Mouse (Mus musculus): ENCODE data around the gene Adap1. TPM values are rescaled to one million over a fixed set of nuclear protein-coding genes. Genes with fewer than 3 reads are reported as not detected.

The Adap1 gene
- polyA plus RNA-seq (2015; fragmentation: Nextera tagmentation; extraction: Ambion mirVana): 2.6 and 3.3 TPM in 2 replicates

DNA sequence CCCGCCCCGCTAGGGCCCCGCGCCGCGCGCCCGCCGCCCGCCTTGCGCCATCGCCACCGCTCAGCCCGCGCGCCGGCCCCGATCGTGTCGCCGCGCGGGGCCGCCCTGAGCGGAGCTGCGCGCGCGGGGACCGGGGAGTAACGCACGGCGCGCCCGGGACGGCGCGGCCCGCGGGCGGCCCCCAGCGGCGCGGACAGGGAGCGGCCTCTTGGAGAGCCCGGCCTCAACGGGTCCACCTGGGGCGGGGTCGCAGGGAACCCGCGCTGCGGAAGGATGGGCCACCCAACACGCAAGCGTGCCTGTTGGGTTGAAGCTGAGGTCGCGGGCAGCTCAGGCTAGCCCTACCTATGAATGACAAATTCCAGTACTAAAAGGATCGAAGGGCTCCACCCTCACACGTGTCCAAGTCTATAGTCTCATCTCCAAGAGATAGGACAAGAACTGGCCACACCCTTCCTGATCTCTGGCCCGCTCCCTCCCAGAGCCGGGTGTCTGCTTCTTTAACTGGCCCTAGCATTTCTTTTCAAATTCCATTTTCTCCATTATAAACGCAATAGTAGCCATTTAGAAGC, at the start of gene Adap1:
TSS of gene Adap1 (minus strand) at position 228 of the 572 bp plus-strand sequence.
- H3K9ac ChIP-seq: peak within 1 kb of the TSS; percentile 77
- peak within 1 kb of the TSS; percentile 96 for H3K4me2 ChIP-seq
- WGBS (ENCODE audit: insufficient replicate concordance): under 1% methylated on average over 49 of the region's 61 CpGs
- H3K4me1 ChIP-seq (replicated peaks): peaks cover 45% of the 10 kb centered on the region
- H3K4me3 ChIP-seq (replicated peaks): peak within 1 kb of the TSS; percentile 70
- peak within 1 kb of the TSS; percentile 61 for H3K27ac ChIP-seq
- no peaks in the 10 kb centered on the region for H3K36me3 ChIP-seq
- H3K27me3 ChIP-seq: peaks cover 29% of the 10 kb centered on the region
- peak; percentile 47 for DNase-seq
- ATAC-seq (ENCODE audit: low read depth): peak; percentile 69
- H3K9me3 ChIP-seq (replicated peaks): no peaks in the 10 kb centered on the region

DNA sequence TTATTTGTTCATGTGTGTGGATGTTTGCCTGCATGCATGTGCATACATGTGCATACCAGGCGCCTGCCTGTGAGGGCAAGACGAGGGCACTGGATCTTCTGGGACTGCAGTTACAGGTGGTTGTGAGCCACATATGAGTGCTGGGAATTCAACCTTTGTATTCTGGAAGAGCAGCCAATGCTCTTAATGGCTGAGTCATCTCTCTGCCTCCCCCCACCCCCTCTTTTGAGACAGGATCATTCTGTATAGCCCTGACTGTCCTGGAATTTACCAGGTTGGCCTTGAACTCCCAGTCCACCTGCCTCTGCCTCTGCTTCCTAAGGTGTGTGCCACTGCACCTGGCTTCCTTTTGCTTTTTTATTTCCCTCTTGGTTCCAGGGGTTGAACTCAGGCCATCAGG, 49.4 kb upstream of the Adap1 start:
- Histone ChIP-seq H3K36me3 (no peaks in the 10 kb centered on the region), H3K9ac (0 out of 2 replicates have a peak overlapping the region, but pooled peaks have one; percentile 33), H3K27me3 (no peaks in the 10 kb centered on the region), H3K4me3 (replicated peaks) (no peak overlapping the region), H3K27ac (peak overlapping the region; percentile 100), H3K9me3 (replicated peaks) (no peaks in the 10 kb centered on the region), H3K4me2 (no peak overlapping the region), H3K4me1 (replicated peaks) (peaks cover 97% of the 10 kb centered on the region)
- DNase-seq (no peak), ATAC-seq (ENCODE audit: low read depth) (no peak)
- 70% methylated on average over 2 of the region's 2 CpGs for WGBS (ENCODE audit: insufficient replicate concordance)

DNA sequence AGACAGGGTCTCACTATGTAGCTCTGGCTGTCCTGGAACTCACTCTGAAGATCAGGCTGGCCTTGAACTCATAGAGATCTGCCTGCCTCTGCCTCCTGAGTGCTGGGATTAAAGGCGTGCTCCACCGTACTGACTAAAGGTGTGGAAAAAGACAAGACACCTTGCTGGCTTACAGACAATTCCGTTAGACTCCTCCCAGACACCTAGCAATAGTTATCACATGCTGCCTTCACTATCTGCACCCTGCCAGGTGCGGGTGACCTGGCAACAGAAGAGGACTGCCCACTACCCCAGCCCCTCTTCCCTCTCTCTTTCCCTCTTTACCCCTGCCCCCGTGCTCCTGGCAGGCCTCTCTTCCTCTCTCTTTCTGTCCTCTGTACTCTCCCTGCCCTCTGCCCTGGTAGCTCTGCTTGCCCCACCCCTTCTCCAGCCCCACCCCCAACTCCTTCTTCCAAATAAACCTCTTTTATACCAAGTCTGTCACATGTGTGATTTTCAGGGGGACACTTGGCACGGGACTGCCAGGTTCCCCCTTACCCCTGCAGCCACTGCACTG, 48.5 kb upstream of the Adap1 start:
- H3K9ac ChIP-seq: peak overlapping the region; percentile 33; the same call in 1 of the 2 replicates
- DNase-seq (no peak), ATAC-seq (ENCODE audit: low read depth) (no peak)
- H3K27ac ChIP-seq: peak overlapping the region; percentile 100
- H3K9me3 ChIP-seq (replicated peaks): no peaks in the 10 kb centered on the region
- H3K4me1 ChIP-seq (replicated peaks): peaks cover 95% of the 10 kb centered on the region
- H3K36me3 ChIP-seq: no peaks in the 10 kb centered on the region
- H3K27me3 ChIP-seq: no peaks in the 10 kb centered on the region
- H3K4me3 ChIP-seq (replicated peaks): no peak overlapping the region
- WGBS (ENCODE audit: insufficient replicate concordance): 48% methylated on average over 6 of the region's 6 CpGs
- 0 out of 2 replicates have a peak overlapping the region, but pooled peaks have one; percentile 19 for H3K4me2 ChIP-seq

DNA sequence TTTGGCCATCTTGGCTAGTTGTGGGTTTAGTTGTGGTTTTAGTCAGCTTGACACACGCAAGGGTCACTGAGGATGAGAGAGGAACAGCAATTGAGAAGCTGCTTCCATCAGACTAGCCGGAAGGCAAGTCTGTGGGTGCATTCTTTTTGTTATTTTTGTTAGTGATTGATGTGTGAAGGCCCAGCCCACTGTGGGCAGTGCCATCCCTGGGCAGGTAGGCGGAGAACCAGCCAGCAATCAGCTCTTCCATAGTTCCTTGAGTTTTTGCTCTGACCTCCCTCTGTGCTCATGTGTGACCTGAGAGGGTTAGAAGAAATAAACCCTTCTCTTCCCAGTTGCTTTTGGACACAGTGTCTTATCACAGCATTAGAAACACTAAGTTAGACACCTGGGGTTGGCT, 47.7 kb upstream of the Adap1 start:
- no peak for ATAC-seq (ENCODE audit: low read depth)
- 63% methylated on average over 3 of the region's 3 CpGs for WGBS (ENCODE audit: insufficient replicate concordance)

DNA sequence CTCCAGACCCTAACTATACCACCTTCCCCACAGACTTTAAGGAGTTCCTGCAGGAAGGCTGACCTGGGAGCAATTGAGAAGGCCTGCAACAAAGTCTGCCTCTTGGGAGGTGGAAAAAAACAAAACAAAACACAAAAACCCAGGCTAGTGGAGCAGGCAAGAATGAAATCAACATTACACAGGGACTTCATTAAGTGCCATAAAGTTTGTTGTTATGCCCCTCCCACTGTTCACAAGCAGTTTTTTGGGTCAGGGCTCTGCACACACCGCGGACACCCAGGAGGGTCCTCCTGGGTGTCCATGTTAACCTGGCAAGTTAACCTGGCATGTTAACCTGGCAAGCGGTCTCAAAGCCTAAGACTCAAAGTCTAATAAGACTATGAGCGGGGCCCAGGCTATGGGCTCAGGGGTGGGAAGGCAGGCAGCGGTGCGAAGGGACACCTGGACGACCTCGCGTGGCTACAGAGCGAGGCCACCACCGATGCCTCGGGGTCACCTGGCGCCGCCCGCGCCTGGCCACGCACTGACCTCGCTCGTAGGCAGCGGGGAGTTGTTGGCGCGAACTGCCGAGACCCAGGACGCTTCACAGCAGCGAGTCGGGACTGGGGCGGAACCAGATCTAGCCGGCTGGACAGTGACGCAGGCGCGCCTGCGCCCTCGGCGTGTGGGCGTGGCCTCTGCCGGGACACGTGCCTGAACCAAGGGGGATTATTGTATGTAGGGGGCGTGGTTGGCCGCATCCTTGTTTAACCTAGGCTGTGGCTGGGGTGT, 46.4 kb upstream of the Adap1 start:
- peak overlapping the region; percentile 100 for H3K27ac ChIP-seq
- no peaks in the 10 kb centered on the region for H3K27me3 ChIP-seq
- no peaks in the 10 kb centered on the region for H3K36me3 ChIP-seq
- peak overlapping the region; percentile 93 for H3K9ac ChIP-seq
- H3K4me2 ChIP-seq: peak overlapping the region; percentile 93
- peaks cover 95% of the 10 kb centered on the region for H3K4me1 ChIP-seq (replicated peaks)
- WGBS (ENCODE audit: insufficient replicate concordance): under 1% methylated on average over 39 of the region's 39 CpGs
- DNase-seq (peak; percentile 92), ATAC-seq (ENCODE audit: low read depth) (peak; percentile 87)
- H3K9me3 ChIP-seq (replicated peaks): no peaks in the 10 kb centered on the region
- H3K4me3 ChIP-seq (replicated peaks): peak overlapping the region; percentile 72

More for the DNA sequence above, 47.7 kb upstream of the Adap1 start:
- Histone ChIP-seq H3K36me3 (no peaks in the 10 kb centered on the region), H3K27ac (peak overlapping the region; percentile 100), H3K27me3 (no peaks in the 10 kb centered on the region), H3K9ac (peak overlapping the region; percentile 93; the same call in 1 of the 2 replicates), H3K9me3 (replicated peaks) (no peaks in the 10 kb centered on the region), H3K4me1 (replicated peaks) (peaks cover 95% of the 10 kb centered on the region), H3K4me3 (replicated peaks) (no peak overlapping the region), H3K4me2 (peak overlapping the region; percentile 93)
- DNase-seq: no peak

DNA sequence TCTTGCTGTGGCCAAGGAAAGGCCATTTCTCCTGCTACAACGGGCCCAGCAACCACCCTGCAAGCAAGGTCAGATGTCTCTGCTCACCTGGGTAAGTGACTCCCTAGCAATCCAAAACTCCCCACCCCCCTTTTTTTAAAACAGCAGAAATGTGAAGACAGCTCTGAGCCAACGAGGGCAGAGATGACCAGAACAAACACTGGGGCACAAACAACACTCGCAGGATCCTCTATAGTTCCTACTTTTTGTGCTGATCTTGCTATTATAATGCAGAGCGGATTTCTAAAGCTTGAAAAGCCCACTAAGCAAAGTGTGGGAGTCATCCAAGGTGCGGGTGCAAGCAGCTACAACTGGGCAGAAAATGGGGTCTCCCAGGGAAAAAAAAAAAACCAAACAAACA, 45.7 kb upstream of the Adap1 start:
- WGBS (ENCODE audit: insufficient replicate concordance): 59% methylated on average over 5 of the region's 5 CpGs
- peaks cover 95% of the 10 kb centered on the region for H3K4me1 ChIP-seq (replicated peaks)
- peak overlapping the region; percentile 100 for H3K27ac ChIP-seq
- ATAC-seq (ENCODE audit: low read depth) (no peak), DNase-seq (no peak)
- H3K27me3 ChIP-seq: no peaks in the 10 kb centered on the region
- H3K4me3 ChIP-seq (replicated peaks): peak overlapping the region; percentile 72
- H3K36me3 ChIP-seq: no peaks in the 10 kb centered on the region
- H3K9me3 ChIP-seq (replicated peaks): no peaks in the 10 kb centered on the region
- peak overlapping the region; percentile 93 for H3K9ac ChIP-seq
- H3K4me2 ChIP-seq: peak overlapping the region; percentile 93

DNA sequence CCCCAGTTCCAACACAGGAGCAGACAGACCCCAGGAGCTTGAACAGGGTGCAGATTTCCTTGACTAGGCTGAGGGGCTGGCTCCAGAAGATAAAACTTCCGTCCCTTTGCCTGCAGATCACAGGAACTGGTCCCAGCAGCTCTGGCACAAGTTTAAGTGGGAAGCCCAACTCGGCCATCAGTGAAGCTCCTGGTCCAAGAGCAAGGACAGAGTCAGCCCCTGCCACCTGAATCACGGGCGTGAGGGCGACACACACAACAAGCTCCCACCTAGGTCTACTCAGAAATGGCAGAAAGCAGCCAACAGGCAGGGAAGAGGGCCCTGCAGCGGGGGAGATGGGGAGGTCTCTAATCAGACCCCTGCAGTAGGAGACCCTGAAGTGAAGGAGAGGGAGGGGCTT, 44.9 kb upstream of the Adap1 start:
- ATAC-seq (ENCODE audit: low read depth): no peak
- Histone ChIP-seq H3K36me3 (no peaks in the 10 kb centered on the region), H3K9me3 (replicated peaks) (no peaks in the 10 kb centered on the region), H3K4me3 (replicated peaks) (peak overlapping the region; percentile 72; the same call in 1 of the 2 replicates), H3K4me1 (replicated peaks) (peaks cover 93% of the 10 kb centered on the region), H3K4me2 (peak overlapping the region; percentile 93), H3K27ac (peak overlapping the region; percentile 100), H3K27me3 (no peaks in the 10 kb centered on the region), H3K9ac (peak overlapping the region; percentile 93)
- WGBS (ENCODE audit: insufficient replicate concordance): 56% methylated on average over 6 of the region's 6 CpGs
- no peak for DNase-seq

DNA sequence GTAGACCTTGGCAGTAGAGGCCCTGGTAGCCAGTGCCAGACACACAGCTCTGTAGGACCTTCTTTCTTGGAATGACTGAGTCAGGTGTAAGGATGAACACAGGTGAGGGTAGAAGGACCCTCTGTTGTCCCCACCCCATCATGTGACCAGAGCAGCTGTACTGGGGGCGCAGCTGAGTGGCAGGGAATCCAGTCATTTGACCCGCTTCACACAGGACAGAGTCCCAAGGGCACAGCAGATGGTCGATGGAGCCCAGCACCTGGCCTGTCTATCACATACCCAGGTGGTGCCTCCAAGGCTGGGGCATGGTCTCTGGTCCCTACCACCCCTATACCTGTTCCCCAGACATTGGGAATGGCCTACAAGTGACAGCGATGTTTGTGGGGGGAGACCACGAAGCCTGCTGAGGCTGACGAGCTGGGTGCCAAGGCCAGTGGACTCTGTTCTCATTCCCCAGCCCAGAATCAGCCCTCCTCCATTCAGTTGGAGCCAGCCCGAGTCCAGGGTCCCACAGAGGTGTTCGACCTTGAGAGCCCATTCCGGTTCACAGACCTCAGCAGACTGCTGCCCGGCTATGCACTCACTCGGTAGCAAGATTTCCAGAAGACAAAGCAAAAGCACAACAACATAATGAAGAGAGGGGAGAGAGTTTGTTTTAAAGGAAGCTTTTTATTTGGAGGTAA, 43.4 kb upstream of the Adap1 start:
- H3K9me3 ChIP-seq (replicated peaks): no peaks in the 10 kb centered on the region
- no peak overlapping the region for H3K9ac ChIP-seq
- no peak for ATAC-seq (ENCODE audit: low read depth)
- peaks cover 1% of the 10 kb centered on the region; the same call in 1 of the 2 replicates for H3K36me3 ChIP-seq
- no peak for DNase-seq
- peak overlapping the region; percentile 66 for H3K27ac ChIP-seq
- 80% methylated on average over 11 of the region's 11 CpGs for WGBS (ENCODE audit: insufficient replicate concordance)
- no peak overlapping the region for H3K4me2 ChIP-seq
- peaks cover 92% of the 10 kb centered on the region for H3K4me1 ChIP-seq (replicated peaks)
- H3K27me3 ChIP-seq: no peaks in the 10 kb centered on the region
- no peak overlapping the region for H3K4me3 ChIP-seq (replicated peaks)

DNA sequence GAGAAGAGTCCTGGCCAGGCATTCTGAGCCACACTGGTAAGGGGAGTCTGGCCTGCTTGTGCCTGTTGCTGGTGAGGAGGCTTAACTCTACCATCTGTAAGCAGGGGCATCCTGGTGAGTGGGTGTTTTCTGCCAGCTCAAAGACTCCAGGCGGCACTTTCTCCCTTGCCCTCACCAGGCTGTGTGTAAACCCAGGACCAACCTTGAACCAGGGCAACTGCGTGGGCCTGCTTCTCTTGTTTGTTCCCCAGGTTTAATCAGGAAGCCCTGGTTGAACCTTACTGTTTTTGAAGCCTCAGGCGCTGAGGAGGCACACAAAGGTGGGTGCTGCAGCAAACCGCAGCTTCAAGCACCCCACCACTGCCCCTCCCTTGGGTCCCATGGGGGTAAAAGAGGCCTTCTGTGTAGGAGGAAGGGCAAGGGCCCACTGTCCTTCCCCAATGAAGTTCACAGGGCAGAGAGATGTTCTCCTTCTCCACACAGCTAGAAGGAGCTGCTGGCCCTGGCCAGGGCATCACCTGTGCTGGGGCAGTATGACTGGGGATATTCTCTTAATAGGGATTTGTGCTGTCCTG, 42.5 kb upstream of the Adap1 start:
- ATAC-seq (ENCODE audit: low read depth): no peak

DNA sequence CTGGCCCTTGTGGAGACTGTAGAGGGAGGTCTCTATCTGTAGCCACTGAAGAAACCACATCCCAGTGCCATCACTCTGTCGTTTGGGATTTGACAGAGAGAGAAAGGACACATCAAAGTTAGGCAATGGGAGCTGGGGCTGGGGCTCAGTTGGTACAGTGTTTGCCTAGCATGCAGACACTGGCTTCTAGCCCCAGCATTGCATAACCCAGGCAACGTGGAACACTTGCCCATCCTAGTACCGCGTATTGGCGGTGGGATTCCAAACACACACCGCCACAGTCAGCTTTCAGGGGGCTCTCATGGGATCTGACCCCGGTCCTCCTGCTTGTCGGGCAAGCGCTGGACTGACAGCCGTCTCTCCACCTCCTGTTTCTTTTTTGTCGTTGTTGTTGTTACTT, 41.1 kb upstream of the Adap1 start:
- peak overlapping the region; percentile 66 for H3K27ac ChIP-seq
- peaks cover 73% of the 10 kb centered on the region for H3K4me1 ChIP-seq (replicated peaks)
- no peaks in the 10 kb centered on the region for H3K27me3 ChIP-seq
- no peaks in the 10 kb centered on the region for H3K9me3 ChIP-seq (replicated peaks)
- ATAC-seq (ENCODE audit: low read depth): no peak
- H3K4me2 ChIP-seq: no peak overlapping the region
- H3K36me3 ChIP-seq: peaks cover 7% of the 10 kb centered on the region
- H3K9ac ChIP-seq: no peak overlapping the region
- H3K4me3 ChIP-seq (replicated peaks): no peak overlapping the region
- 69% methylated on average over 11 of the region's 11 CpGs for WGBS (ENCODE audit: insufficient replicate concordance)
- no peak for DNase-seq

More for the DNA sequence above, 42.5 kb upstream of the Adap1 start:
- peak overlapping the region; percentile 66 for H3K27ac ChIP-seq
- no peaks in the 10 kb centered on the region for H3K9me3 ChIP-seq (replicated peaks)
- no peak overlapping the region for H3K4me2 ChIP-seq
- peaks cover 84% of the 10 kb centered on the region for H3K4me1 ChIP-seq (replicated peaks)
- H3K4me3 ChIP-seq (replicated peaks): no peak overlapping the region
- H3K36me3 ChIP-seq: peaks cover 5% of the 10 kb centered on the region
- DNase-seq: no peak
- H3K9ac ChIP-seq: 0 out of 2 replicates have a peak overlapping the region, but pooled peaks have one; percentile 13
- 75% methylated on average over 4 of the region's 4 CpGs for WGBS (ENCODE audit: insufficient replicate concordance)
- H3K27me3 ChIP-seq: no peaks in the 10 kb centered on the region
